Mouse (Mus musculus): ENCODE measurements around the gene Pakap.

- no peak for TF ChIP-seq POLR2A (IDR thresholded peaks at IDR 0.05; ENCODE audit: insufficient read depth, low read depth, low read length)
- no peak for TF ChIP-seq CTCF (IDR thresholded peaks at IDR 0.05; ENCODE audit: insufficient read depth, low read depth, low read length)
These were observed 352.5 kb downstream of the Pakap start for GRCm38 (mm10) chr4:57920522-57920921.
